Mouse (Mus musculus) limb, embryonic 10.5 days (tissue): ENCODE data around the gene Rapgefl1. TPM values are rescaled to one million over a fixed set of nuclear protein-coding genes. Genes with fewer than 3 reads are reported as not detected.

ENCODE experiments used
- DNase-seq: peaks from one replicate; pipeline ENCODE4 v3.0.0-alpha.2; 2017; ENCODE audit warnings: low spot score
- H3K27ac ChIP-seq: fragments of 300-500 bp; sonication (generic); 2 replicates; pipeline ENCODE4 v1.5.1; 2016; ENCODE audit warnings: mild to moderate bottlenecking
- H3K27me3 ChIP-seq: fragments of 300-500 bp; sonication (generic); 2 replicates; pipeline ENCODE4 v1.6.1; 2016; ENCODE audit warnings: low read depth, mild to moderate bottlenecking; ENCODE audit not compliant: poor library complexity, severe bottlenecking
- H3K36me3 ChIP-seq: fragments of 300-500 bp; sonication (generic); 2 replicates; pipeline ENCODE4 v1.6.1; 2016; ENCODE audit warnings: mild to moderate bottlenecking, moderate library complexity
- H3K4me1 ChIP-seq: fragments of 300-500 bp; sonication (generic); 2 replicates; pipeline ENCODE4 v1.6.1; 2016
- H3K4me3 ChIP-seq: fragments of 300-500 bp; sonication (generic); 2 replicates; pipeline ENCODE4 v1.5.1; 2016; ENCODE audit warnings: mild to moderate bottlenecking, moderate library complexity
- H3K9me3 ChIP-seq: fragments of 300-500 bp; sonication (generic); replicated peaks from 2 replicates; pipeline ENCODE4 v1.6.1; 2016; ENCODE audit warnings: mild to moderate bottlenecking
- WGBS: fragments of 180-500 bp; shearing (Covaris S2); methylation state at CpG from one replicate; pipeline ENCODE4 v1.1.7; 2016; 5-methylcytosine and 5-hydroxymethylcytosine counted together
- polyA plus RNA-seq: library from polyadenylated mRNA; unstranded; fragments of >200 nt; fragmentation: Nextera tagmentation; extraction: Ambion mirVana; gene quantifications from 2 replicates; pipeline ENCODE4 v1.2.1, GENCODE M21; 2016

The Rapgefl1 gene
- polyA plus RNA-seq, 1 experiment from 2014 or later: 1.9 TPM

DNA sequence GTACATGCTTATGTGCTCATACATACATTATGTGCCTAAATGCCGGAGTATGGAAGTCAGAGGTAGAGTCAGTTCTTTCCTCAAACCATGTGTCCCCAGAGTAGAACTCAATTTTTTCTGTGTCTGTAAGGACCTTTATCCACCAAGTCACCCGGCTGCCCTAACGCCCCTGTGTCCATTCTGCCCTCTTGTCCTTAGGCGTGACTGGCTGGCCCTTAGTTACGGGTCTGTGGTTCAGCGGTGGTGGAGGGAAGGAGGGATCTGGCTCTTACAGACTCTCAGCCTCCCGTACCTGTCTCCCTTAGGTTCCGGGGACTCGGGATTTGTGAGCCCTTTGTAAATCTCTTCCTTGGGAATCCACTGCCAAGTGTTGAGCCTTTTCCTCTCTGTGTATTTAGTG is 40.4 kb downstream of the Rapgefl1 start:
- no peak overlapping the region for H3K27ac ChIP-seq
- H3K4me3 ChIP-seq: no peak overlapping the region
- no peaks in the 10 kb centered on the region for H3K27me3 ChIP-seq
- 85% methylated on average over 9 of the region's 9 CpGs for WGBS
- H3K9me3 ChIP-seq: no peaks in the 10 kb centered on the region
- DNase-seq: no peak
- peaks cover 64% of the 10 kb centered on the region for H3K36me3 ChIP-seq
- H3K4me1 ChIP-seq: peaks cover 11% of the 10 kb centered on the region

DNA sequence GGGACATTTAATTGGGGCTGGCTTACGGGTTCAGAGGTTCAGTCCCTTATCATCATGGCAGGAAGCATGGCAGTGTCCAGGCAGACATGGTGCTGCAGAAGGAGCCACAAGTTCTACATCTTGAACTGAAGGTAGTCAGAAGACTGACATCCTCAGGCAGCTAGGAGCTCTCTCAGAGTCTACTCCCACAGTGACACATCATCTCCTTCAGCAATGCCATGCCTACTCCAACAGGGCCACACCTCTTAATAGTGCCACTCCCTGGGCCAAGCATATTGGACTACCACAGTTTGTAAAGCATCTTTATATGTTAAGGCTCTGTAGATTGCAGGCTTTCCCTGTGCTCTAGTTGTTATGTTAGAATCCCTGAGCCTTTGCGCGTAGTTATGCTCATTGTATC is 51.1 kb downstream of the Rapgefl1 start:
- Histone ChIP-seq H3K27ac (no peak overlapping the region), H3K36me3 (peaks cover 89% of the 10 kb centered on the region), H3K27me3 (no peaks in the 10 kb centered on the region), H3K9me3 (no peaks in the 10 kb centered on the region), H3K4me3 (no peak overlapping the region), H3K4me1 (peaks cover 9% of the 10 kb centered on the region)
- 97% methylated on average over 3 of the region's 3 CpGs for WGBS
- DNase-seq: no peak

DNA sequence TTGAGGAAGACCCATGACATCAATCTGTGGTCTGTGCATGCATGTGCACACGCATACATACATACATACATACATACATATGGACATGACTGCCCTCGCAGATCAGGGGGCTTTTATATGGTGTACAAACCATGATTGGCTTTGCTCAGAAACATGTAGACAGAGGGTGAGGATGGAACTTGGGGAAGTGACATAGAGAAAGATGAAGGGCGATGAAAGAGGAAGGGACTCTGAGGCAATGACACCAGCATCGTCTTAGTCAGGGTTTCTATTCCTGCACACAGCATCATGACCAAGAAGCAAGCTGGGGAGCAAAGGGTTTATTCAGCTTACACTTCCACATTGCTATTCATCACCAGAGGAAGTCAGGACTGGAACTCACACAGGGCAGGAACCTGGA is 52.5 kb downstream of the Rapgefl1 start:
- Histone ChIP-seq H3K4me3 (no peak overlapping the region), H3K27me3 (no peaks in the 10 kb centered on the region), H3K9me3 (no peaks in the 10 kb centered on the region), H3K4me1 (peaks cover 9% of the 10 kb centered on the region), H3K36me3 (peaks cover 100% of the 10 kb centered on the region), H3K27ac (no peak overlapping the region)
- DNase-seq: no peak
- WGBS: 94% methylated on average over 4 of the region's 4 CpGs

DNA sequence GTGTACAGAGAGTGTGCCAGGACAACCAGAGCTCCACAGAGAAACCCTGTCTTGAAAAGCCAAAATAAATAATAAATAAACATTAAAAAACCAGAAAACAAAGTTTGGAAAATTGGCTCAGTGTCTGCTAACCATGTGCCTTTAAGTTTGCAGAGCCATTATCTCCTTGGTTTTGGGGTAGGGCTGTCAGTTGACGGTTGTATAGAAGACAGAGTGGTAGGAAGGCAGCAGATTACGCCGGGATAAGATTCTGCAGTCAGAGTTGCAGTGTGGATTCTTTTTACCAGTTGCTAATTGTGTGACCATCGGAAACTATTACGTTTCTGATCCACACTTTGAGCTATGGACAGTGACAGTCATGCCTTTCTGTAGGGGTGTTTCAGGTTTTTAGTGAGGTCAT is 53.4 kb downstream of the Rapgefl1 start:
- WGBS: 91% methylated on average over 5 of the region's 5 CpGs
- Histone ChIP-seq H3K27ac (no peak overlapping the region), H3K36me3 (peaks cover 99% of the 10 kb centered on the region), H3K4me1 (peaks cover 9% of the 10 kb centered on the region), H3K4me3 (no peak overlapping the region), H3K9me3 (no peaks in the 10 kb centered on the region), H3K27me3 (no peaks in the 10 kb centered on the region)
- no peak for DNase-seq

DNA sequence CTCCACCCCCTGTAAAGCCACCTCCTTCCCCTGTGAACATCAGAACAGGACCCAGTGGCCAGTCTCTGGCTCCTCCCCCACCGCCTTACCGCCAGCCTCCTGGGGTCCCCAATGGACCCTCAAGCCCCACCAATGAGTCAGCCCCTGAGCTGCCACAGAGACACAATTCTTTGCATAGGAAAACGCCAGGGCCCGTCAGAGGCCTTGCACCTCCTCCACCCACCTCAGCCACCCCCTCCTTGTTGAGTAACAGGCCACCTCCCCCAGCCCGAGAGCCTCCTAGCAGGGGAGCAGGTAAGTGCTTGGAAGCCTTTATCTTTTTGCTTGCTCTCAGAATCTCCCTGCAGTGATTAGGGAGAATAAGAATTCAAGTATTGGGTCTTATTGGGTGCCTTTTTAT is 55.8 kb downstream of the Rapgefl1 start:
- H3K27ac ChIP-seq: peak overlapping the region; percentile 57; the same call in 1 of the 2 replicates
- H3K4me1 ChIP-seq: peaks cover 9% of the 10 kb centered on the region
- no peak for DNase-seq
- no peaks in the 10 kb centered on the region for H3K27me3 ChIP-seq
- no peaks in the 10 kb centered on the region for H3K9me3 ChIP-seq
- WGBS: 64% methylated on average over 5 of the region's 5 CpGs
- peaks cover 99% of the 10 kb centered on the region for H3K36me3 ChIP-seq
- H3K4me3 ChIP-seq: no peak overlapping the region

DNA sequence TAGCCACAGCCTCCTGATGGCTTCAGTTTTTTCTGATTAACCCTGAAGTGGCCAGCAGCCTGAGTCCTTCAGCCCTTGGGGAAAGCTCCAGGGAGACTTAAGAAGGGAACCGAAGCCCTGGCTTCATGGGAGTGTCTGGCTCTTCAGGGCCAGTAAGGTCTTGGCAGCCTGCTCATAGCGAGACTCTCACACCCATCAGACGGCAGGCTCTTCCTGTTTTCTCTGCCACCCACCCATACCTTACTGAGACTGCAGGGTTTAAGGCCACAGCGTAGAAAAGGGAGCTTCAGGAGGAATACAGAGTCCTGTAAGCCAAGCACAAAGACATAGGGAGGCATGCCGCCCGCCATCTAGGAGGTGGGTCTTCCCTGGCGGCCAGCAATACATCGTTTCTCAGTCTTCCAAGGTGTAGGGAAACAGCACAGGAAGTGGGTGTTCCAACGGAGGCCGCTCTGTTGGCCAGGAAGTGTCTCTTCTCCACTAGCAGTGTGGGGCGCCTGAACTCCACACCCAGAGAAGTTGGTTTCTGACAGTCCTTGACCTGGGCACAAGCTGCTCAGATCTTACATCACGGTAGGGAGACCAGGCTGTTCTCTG is 64.0 kb downstream of the Rapgefl1 start:
- H3K9me3 ChIP-seq: no peaks in the 10 kb centered on the region
- H3K4me1 ChIP-seq: peaks cover 24% of the 10 kb centered on the region
- H3K27ac ChIP-seq: no peak overlapping the region
- peaks cover 87% of the 10 kb centered on the region for H3K36me3 ChIP-seq
- no peaks in the 10 kb centered on the region for H3K27me3 ChIP-seq
- no peak overlapping the region for H3K4me3 ChIP-seq
- no peak for DNase-seq
- WGBS: 82% methylated on average over 12 of the region's 12 CpGs

DNA sequence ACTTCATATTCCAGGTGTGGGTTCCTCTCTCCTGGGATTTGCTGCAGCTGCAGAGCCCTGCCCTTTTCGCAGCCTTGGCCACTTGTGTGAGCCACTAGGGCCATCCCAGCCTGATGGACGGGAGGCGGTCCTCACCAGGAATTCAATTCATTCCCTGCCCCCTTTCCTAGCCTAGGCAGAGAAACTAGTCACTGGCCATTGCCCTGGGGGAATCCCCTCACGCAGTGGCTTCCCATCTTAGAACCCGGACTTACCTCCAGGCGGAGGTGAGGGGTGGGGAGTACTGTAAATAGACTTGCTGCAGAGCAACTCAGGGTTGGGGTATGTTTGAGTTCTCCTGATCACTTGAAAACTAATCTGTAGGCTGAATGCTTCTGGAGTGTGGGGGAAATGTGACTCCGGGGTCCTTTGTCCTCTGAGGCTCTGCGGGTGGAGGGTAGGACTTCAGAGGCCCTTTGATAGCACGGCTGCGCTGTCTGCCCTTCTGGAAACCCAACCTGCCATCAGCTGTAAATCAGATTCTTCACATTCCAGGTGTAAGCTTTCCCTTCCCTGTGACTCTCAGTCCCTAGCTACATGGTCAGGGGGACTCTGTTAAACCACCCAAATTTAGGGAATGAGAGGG is 66.1 kb downstream of the Rapgefl1 start:
- Histone ChIP-seq H3K36me3 (peaks cover 66% of the 10 kb centered on the region), H3K27me3 (no peaks in the 10 kb centered on the region), H3K27ac (peak overlapping the region; percentile 76), H3K9me3 (no peaks in the 10 kb centered on the region), H3K4me1 (peaks cover 24% of the 10 kb centered on the region), H3K4me3 (peak overlapping the region; percentile 23; the same call in 1 of the 2 replicates)
- WGBS: 4% methylated on average over 10 of the region's 10 CpGs
- peak; percentile 46 for DNase-seq

Other genes starting within 250 kb of the Rapgefl1 start
- 46.9 and 55.0 TPM in 2 replicates for gene Ormdl3, start 249.4 kb upstream of the Rapgefl1 start, polyA plus RNA-seq
- not detected in 2 replicates for gene Lrrc3c, start 238.5 kb upstream of the Rapgefl1 start, polyA plus RNA-seq
- 1.3 and 1.8 TPM in 2 replicates for gene Gm12355, start 211.1 kb upstream of the Rapgefl1 start, polyA plus RNA-seq
- not detected in 2 replicates for gene Gsdma3, start 210.4 kb upstream of the Rapgefl1 start, polyA plus RNA-seq
- not detected in 2 replicates for gene Gsdma2, start 190.0 kb upstream of the Rapgefl1 start, polyA plus RNA-seq
- 0.05 TPM in 1 of 2 replicates, not detected in the other for gene Gsdma, start 172.4 kb upstream of the Rapgefl1 start, polyA plus RNA-seq
- gene Psmd3, start 154.2 kb upstream of the Rapgefl1 start, polyA plus RNA-seq: 284 and 303 TPM in 2 replicates
- not detected in 2 replicates for gene Csf3, start 135.5 kb upstream of the Rapgefl1 start, polyA plus RNA-seq
- 77.3 and 82.6 TPM in 2 replicates for gene Med24, start 107.3 kb upstream of the Rapgefl1 start, polyA plus RNA-seq
- gene Thra, start 96.1 kb upstream of the Rapgefl1 start, polyA plus RNA-seq: 6.3 and 11.6 TPM in 2 replicates
- gene Nr1d1, start 61.5 kb upstream of the Rapgefl1 start, polyA plus RNA-seq: 1.2 and 1.5 TPM in 2 replicates
- 22.8 and 25.0 TPM in 2 replicates for gene Msl1, start 41.3 kb upstream of the Rapgefl1 start, polyA plus RNA-seq
- 46.7 and 51.9 TPM in 2 replicates for gene Casc3, start 31.9 kb upstream of the Rapgefl1 start, polyA plus RNA-seq
- gene Wipf2, start 26.9 kb downstream of the Rapgefl1 start, polyA plus RNA-seq: 5.4 and 6.2 TPM in 2 replicates
- 69.9 and 79.5 TPM in 2 replicates for gene Cdc6, start 71.0 kb downstream of the Rapgefl1 start, polyA plus RNA-seq
- gene Rara, start 91.0 kb downstream of the Rapgefl1 start, polyA plus RNA-seq: 38.4 and 43.7 TPM in 2 replicates
- gene Gjd3, start 146.2 kb downstream of the Rapgefl1 start, polyA plus RNA-seq: 0.24 and 0.29 TPM in 2 replicates
- gene Top2a, start 187.4 kb downstream of the Rapgefl1 start, polyA plus RNA-seq: 291 and 354 TPM in 2 replicates
- 899 and 1,008 TPM in 2 replicates for gene Igfbp4, start 204.5 kb downstream of the Rapgefl1 start, polyA plus RNA-seq